Mouse (Mus musculus): ENCODE results near the gene Aph1b. TPM values are rescaled to one million over a fixed set of nuclear protein-coding genes. Genes with fewer than 3 reads are reported as not detected.
A peak's percentile ranks its signal among the peaks of the same experiment; 100 is the strongest.

The Aph1b gene
- polyA plus RNA-seq, 1 experiment from 2014 or later: 2.0 TPM

DNA sequence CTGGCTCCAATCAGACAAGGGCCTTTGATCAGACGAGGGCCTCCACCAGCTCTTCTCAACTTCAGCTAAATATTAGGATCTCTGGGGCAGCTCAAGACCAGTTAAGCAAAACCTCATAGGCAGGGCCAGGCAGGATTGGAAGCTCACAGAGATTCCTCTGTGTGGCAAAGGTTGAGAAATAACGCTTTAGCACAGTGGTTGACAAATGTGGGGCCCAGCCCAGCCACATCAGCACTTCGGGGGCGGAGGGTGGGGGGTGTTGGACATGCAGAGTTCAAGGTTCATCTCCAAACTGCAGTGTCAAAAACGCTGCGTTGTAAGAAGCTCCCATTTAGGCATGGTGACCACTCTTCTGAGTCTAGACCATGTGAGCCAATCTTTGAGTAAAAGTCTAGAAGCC lies 60.7 kb downstream of the Aph1b start:
- no peaks in the 10 kb centered on the region; the same call in 1 of the 2 replicates for H3K4me1 ChIP-seq (ENCODE audit: control insufficient read depth, low read depth, low read length)
- no peaks in the 10 kb centered on the region for H3K36me3 ChIP-seq (ENCODE audit: control insufficient read depth, insufficient read depth)
- no peak overlapping the region for H3K9ac ChIP-seq (ENCODE audit: low read depth, low read length)
- H3K4me3 ChIP-seq (ENCODE audit: low read depth, low read length): no peak overlapping the region
- H3K27ac ChIP-seq (ENCODE audit: low read length): no peak overlapping the region
- WGBS (ENCODE audit: insufficient replicate concordance): 52% methylated on average over 6 of the region's 6 CpGs
- ATAC-seq (ENCODE audit: low read depth): peak; percentile 21; the same call in 1 of the 2 replicates
- H3K9me3 ChIP-seq (replicated peaks; ENCODE audit: control insufficient read depth, low read length): no peaks in the 10 kb centered on the region
- H3K4me2 ChIP-seq (ENCODE audit: low read depth, low read length): no peak overlapping the region
- H3K27me3 ChIP-seq (ENCODE audit: control insufficient read depth, insufficient read depth, low read depth, low read length): no peaks in the 10 kb centered on the region

DNA sequence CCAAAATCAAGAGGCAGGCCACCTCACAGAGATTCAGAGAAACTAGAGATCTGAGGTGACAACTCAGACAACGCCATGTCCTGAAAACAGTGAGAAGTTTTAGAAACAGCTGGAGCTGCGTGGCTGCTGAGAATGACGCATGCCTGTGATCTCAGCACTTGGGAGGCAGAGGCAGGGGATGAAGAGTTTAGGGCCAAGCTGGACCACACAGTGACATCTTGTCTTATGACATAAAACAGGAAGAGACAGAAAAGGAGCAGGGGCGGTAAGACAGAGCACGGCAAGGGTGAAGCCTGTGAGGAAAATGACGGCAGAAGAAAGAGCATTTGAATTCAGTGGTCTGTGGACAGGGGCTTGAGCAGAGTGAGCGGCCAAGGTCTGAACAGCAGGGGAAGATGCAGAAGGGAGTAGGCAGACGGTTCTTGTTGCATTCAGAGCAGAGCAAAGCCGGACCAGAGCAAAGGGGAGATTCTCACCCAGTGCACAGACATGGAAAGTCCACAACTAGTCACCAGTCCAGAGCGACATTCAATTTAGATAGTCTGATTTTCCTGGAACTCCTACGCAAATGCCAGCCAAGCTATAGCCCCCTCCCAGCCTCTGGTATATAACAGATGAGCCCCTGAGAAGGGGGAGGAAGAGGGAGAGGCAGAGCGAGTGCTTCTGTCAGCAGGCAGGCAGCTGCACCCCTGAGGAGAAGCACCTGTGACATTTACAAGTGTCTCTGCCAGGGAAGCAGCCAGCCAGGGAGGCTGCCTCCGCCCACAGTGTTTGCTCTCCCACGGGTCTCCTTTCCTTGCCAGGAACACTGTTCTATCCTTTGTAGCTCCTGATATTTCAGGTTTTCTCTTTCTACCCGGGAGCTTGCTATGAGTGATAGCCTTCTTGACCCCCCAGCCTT lies 62.2 kb downstream of the Aph1b start:
- no peak overlapping the region for H3K9ac ChIP-seq (ENCODE audit: low read depth, low read length)
- no peaks in the 10 kb centered on the region for H3K36me3 ChIP-seq (ENCODE audit: control insufficient read depth, insufficient read depth)
- H3K4me2 ChIP-seq (ENCODE audit: low read depth, low read length): no peak overlapping the region
- H3K27ac ChIP-seq (ENCODE audit: low read length): no peak overlapping the region
- no peak overlapping the region for H3K4me3 ChIP-seq (ENCODE audit: low read depth, low read length)
- H3K9me3 ChIP-seq (replicated peaks; ENCODE audit: control insufficient read depth, low read length): no peaks in the 10 kb centered on the region
- no peaks in the 10 kb centered on the region for H3K27me3 ChIP-seq (ENCODE audit: control insufficient read depth, insufficient read depth, low read depth, low read length)
- 41% methylated on average over 15 of the region's 15 CpGs for WGBS (ENCODE audit: insufficient replicate concordance)
- H3K4me1 ChIP-seq (ENCODE audit: control insufficient read depth, low read depth, low read length): no peaks in the 10 kb centered on the region; the same call in 1 of the 2 replicates
- ATAC-seq (ENCODE audit: low read depth): no peak

DNA sequence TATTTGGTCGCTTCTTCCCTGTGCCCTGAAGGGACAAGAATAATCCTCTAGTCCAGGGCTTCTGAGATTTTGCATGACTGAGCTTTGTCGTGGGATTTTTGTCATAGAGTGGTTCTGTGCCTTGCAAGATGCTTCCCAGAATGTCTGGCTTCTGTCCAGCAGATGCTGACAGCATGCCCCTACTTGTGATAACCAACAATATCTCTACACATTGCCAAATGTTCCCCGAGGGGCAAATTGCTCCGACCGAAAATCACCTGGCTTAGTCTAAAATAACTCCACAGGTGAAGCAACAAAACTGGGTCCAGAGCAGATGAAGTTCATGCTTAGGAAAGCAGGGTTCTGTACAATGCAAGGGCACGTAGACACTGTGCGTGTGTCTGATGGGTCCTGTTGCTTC lies 64.0 kb downstream of the Aph1b start:
- Histone ChIP-seq H3K9me3 (replicated peaks; ENCODE audit: control insufficient read depth, low read length) (no peaks in the 10 kb centered on the region), H3K27me3 (ENCODE audit: control insufficient read depth, insufficient read depth, low read depth, low read length) (no peaks in the 10 kb centered on the region), H3K4me3 (ENCODE audit: low read depth, low read length) (no peak overlapping the region), H3K27ac (ENCODE audit: low read length) (no peak overlapping the region), H3K4me2 (ENCODE audit: low read depth, low read length) (no peak overlapping the region), H3K36me3 (ENCODE audit: control insufficient read depth, insufficient read depth) (no peaks in the 10 kb centered on the region), H3K9ac (ENCODE audit: low read depth, low read length) (no peak overlapping the region), H3K4me1 (ENCODE audit: control insufficient read depth, low read depth, low read length) (no peaks in the 10 kb centered on the region; the same call in 1 of the 2 replicates)
- no peak for ATAC-seq (ENCODE audit: low read depth)
- WGBS (ENCODE audit: insufficient replicate concordance): 58% methylated on average over 7 of the region's 7 CpGs

DNA sequence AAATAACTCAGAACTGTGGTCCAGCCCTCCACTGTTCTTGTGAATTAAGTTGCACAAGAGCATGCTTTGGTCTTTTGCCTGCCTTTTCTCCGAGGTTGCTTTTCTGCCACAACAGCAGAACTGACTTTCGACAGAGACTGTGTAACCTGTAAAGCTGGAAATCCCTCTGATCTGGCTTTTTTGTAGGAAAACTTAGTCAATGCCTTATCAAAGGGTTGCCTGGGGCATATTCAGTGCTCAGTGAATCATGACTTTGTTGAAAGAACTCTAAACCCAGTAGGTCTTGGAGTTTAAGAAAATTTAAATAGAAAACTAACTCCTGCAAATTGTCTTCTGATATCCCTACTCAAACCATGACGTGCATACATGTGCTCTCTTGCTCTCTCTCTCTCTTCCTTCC lies 64.7 kb downstream of the Aph1b start:
- ATAC-seq (ENCODE audit: low read depth): no peak
- H3K27ac ChIP-seq (ENCODE audit: low read length): no peak overlapping the region
- H3K36me3 ChIP-seq (ENCODE audit: control insufficient read depth, insufficient read depth): no peaks in the 10 kb centered on the region
- H3K9me3 ChIP-seq (replicated peaks; ENCODE audit: control insufficient read depth, low read length): no peaks in the 10 kb centered on the region
- WGBS (ENCODE audit: insufficient replicate concordance): 39% methylated on average over 3 of the region's 3 CpGs
- no peak overlapping the region for H3K4me3 ChIP-seq (ENCODE audit: low read depth, low read length)
- no peaks in the 10 kb centered on the region; the same call in 1 of the 2 replicates for H3K4me1 ChIP-seq (ENCODE audit: control insufficient read depth, low read depth, low read length)
- H3K4me2 ChIP-seq (ENCODE audit: low read depth, low read length): no peak overlapping the region
- no peaks in the 10 kb centered on the region for H3K27me3 ChIP-seq (ENCODE audit: control insufficient read depth, insufficient read depth, low read depth, low read length)
- no peak overlapping the region for H3K9ac ChIP-seq (ENCODE audit: low read depth, low read length)

DNA sequence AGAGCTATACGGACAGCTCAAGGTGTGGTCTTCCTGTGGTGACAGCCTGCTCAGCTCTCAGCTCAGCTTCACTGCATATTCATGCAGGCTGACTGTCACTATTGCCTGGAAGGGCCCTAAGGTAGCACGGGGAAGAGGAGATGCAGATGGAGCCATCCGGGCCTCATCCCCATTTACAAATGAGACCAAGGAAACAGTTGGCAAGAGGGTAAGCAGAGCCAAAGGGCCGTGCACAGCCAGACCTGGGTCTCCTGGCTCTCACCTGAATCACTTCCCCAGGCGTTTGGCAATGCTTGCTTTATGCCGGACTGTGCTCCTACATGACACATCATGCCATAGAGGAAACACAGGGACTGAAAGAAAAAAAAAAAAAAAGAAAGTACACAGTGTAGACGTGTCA lies 68.0 kb downstream of the Aph1b start:
- no peaks in the 10 kb centered on the region for H3K4me1 ChIP-seq (ENCODE audit: control insufficient read depth, low read depth, low read length)
- H3K27me3 ChIP-seq (ENCODE audit: control insufficient read depth, insufficient read depth, low read depth, low read length): no peaks in the 10 kb centered on the region
- no peak overlapping the region for H3K9ac ChIP-seq (ENCODE audit: low read depth, low read length)
- ATAC-seq (ENCODE audit: low read depth): no peak
- 53% methylated on average over 7 of the region's 7 CpGs for WGBS (ENCODE audit: insufficient replicate concordance)
- no peaks in the 10 kb centered on the region for H3K36me3 ChIP-seq (ENCODE audit: control insufficient read depth, insufficient read depth)
- H3K4me2 ChIP-seq (ENCODE audit: low read depth, low read length): no peak overlapping the region
- H3K9me3 ChIP-seq (replicated peaks; ENCODE audit: control insufficient read depth, low read length): no peaks in the 10 kb centered on the region
- no peak overlapping the region for H3K27ac ChIP-seq (ENCODE audit: low read length)
- no peak overlapping the region for H3K4me3 ChIP-seq (ENCODE audit: low read depth, low read length)

DNA sequence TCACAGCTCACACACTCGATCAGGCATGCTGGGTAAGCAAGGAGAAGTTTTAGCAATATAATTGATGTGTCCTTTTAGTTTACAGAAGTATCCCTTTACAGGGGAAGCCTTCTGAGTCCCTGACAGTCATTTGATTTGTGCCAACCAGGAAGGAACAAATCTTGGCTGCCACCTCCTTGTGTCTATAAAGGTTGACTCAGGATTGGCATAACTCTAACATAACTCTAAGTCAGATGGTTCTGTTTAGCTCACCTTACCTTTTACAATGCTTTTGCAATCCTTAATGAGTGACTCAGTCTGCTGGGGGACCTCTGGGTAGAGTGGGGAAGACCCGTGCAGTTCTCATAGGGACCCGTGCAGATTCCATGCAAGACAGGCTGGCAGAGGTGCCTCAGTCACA lies 69.7 kb downstream of the Aph1b start:
- Histone ChIP-seq H3K9me3 (replicated peaks; ENCODE audit: control insufficient read depth, low read length) (no peaks in the 10 kb centered on the region), H3K27me3 (ENCODE audit: control insufficient read depth, insufficient read depth, low read depth, low read length) (no peaks in the 10 kb centered on the region), H3K27ac (ENCODE audit: low read length) (no peak overlapping the region), H3K4me2 (ENCODE audit: low read depth, low read length) (no peak overlapping the region), H3K36me3 (ENCODE audit: control insufficient read depth, insufficient read depth) (no peaks in the 10 kb centered on the region), H3K4me3 (ENCODE audit: low read depth, low read length) (no peak overlapping the region), H3K4me1 (ENCODE audit: control insufficient read depth, low read depth, low read length) (no peaks in the 10 kb centered on the region), H3K9ac (ENCODE audit: low read depth, low read length) (no peak overlapping the region)
- 53% methylated on average over 3 of the region's 3 CpGs for WGBS (ENCODE audit: insufficient replicate concordance)
- no peak for ATAC-seq (ENCODE audit: low read depth)

Other genes starting within 250 kb of the Aph1b start
- gene Usp3, start 202.3 kb downstream of the Aph1b start, polyA plus RNA-seq (2015; fragmentation: Nextera tagmentation; extraction: Ambion mirVana): 11.9 and 14.8 TPM in 2 replicates
- gene Car12, start 81.8 kb downstream of the Aph1b start, polyA plus RNA-seq (2015; fragmentation: Nextera tagmentation; extraction: Ambion mirVana): 0.08 and 0.22 TPM in 2 replicates
- gene Gm10647, start 1.5 kb upstream of the Aph1b start, polyA plus RNA-seq (2015; fragmentation: Nextera tagmentation; extraction: Ambion mirVana): 0.32 and 0.42 TPM in 2 replicates
- 3.8 and 4.0 TPM in 2 replicates for gene Aph1c, start 39.2 kb upstream of the Aph1b start, polyA plus RNA-seq (2015; fragmentation: Nextera tagmentation; extraction: Ambion mirVana)
- 30.4 and 30.6 TPM in 2 replicates for gene Rab8b, start 124.2 kb upstream of the Aph1b start, polyA plus RNA-seq (2015; fragmentation: Nextera tagmentation; extraction: Ambion mirVana)
- gene Rps27l, start 150.6 kb upstream of the Aph1b start, polyA plus RNA-seq (2015; fragmentation: Nextera tagmentation; extraction: Ambion mirVana): 406 and 455 TPM in 2 replicates
- gene Lactb, start 180.0 kb upstream of the Aph1b start, polyA plus RNA-seq (2015; fragmentation: Nextera tagmentation; extraction: Ambion mirVana): 3.6 and 4.4 TPM in 2 replicates